Mouse (Mus musculus) 3T3-L1 (cell line): ENCODE results near the gene Olfr796.

ENCODE experiments used
- DNase-seq: peaks from one replicate; pipeline ENCODE4 v3.0.0-alpha.2; 2015; ENCODE audit warnings: low read depth, low spot score

The Olfr796 gene

GRCm38 (mm10) chr10:129612470-129612869 is at the start of gene Olfr796:
TSS of gene Olfr796 (minus strand) at chr10:129612570.
- DNase-seq, result no peak

- no peak for DNase-seq
Observed at GRCm38 (mm10) chr10:129657394-129657793, 45.0 kb upstream of the Olfr796 start, which contains the start of gene Olfr800. TSS of gene Olfr800 (plus strand) at chr10:129657694.

- DNase-seq, result no peak
Observed at GRCm38 (mm10) chr10:129651763-129652162, 39.4 kb upstream of the Olfr796 start.

GRCm38 (mm10) chr10:129637184-129637583 is 24.8 kb upstream of the Olfr796 start, which contains the start of gene Olfr799:
TSS of gene Olfr799 (plus strand) at chr10:129637484.
- no peak for DNase-seq

- DNase-seq, result no peak
Observed at GRCm38 (mm10) chr10:129627834-129628233, 15.5 kb upstream of the Olfr796 start, which contains the start of gene Olfr798. TSS of gene Olfr798 (minus strand) at chr10:129627934.

- DNase-seq, result no peak
Observed at GRCm38 (mm10) chr10:129623251-129623650, 10.9 kb upstream of the Olfr796 start.

GRCm38 (mm10) chr10:129621724-129622123 is 9.4 kb upstream of the Olfr796 start:
- no peak for DNase-seq

GRCm38 (mm10) chr10:129577066-129577465 is 35.3 kb downstream of the Olfr796 start:
- DNase-seq, result no peak

- DNase-seq, result no peak
Observed at GRCm38 (mm10) chr10:129567355-129567754, 45.0 kb downstream of the Olfr796 start, which contains the start of gene Olfr794. TSS of gene Olfr794 (plus strand) at chr10:129567655.
